Mouse (Mus musculus): ENCODE measurements at regions not wholly inside any gene's neighbourhood (a gene's known extent, or its start where the extent isn't known, plus 50 kb on each side); places are given as distances from the start of the nearest gene placed in this dataset.

GRCm38 (mm10) chr17:7456939-7457338 is 71.7 kb upstream of the Unc93a2 start:
- TF ChIP-seq CTCF (IDR thresholded peaks at IDR 0.05; ENCODE audit: low read depth, low read length) (no peak), EP300 (IDR thresholded peaks at IDR 0.05; ENCODE audit: insufficient read depth, low read depth, low read length) (no peak), POLR2A (IDR thresholded peaks at IDR 0.05; ENCODE audit: insufficient read depth, low read length) (no peak)

Measured in ES-Bruce4 (cell line).